Mouse (Mus musculus) limb, embryonic 14.5 days (tissue): ENCODE data around the gene Mustn1. TPM values are rescaled to one million over a fixed set of nuclear protein-coding genes. Genes with fewer than 3 reads are reported as not detected.

Experiments used
- ATAC-seq: fragments of 200-750 bp; cut with Nextera tagmentation; 2 replicates; pipeline ENCODE4 v1.8.0; 2017; ENCODE audit warnings: low read depth, moderate number of reproducible peaks, moderate TSS enrichment; ENCODE audit not compliant: low FRiP score
- DNase-seq: peaks from one replicate; pipeline ENCODE4 v3.0.0-alpha.2; 2015; ENCODE audit warnings: low spot score
- H3K27ac ChIP-seq: fragments of 300-500 bp; sonication (generic); replicated peaks from 2 replicates; pipeline ENCODE4 v1.5.1; 2014; ENCODE audit warnings: low read depth, mild to moderate bottlenecking, low read length, moderate library complexity, mixed read lengths
- H3K27me3 ChIP-seq: fragments of 300-500 bp; sonication (generic); 2 replicates; pipeline ENCODE4 v1.6.1; 2014; ENCODE audit warnings: low read length, mixed read lengths; ENCODE audit not compliant: control insufficient read depth, insufficient read depth
- H3K36me3 ChIP-seq: fragments of 300-500 bp; sonication (generic); 2 replicates; pipeline ENCODE4 v1.6.1; 2014; ENCODE audit warnings: mild to moderate bottlenecking, low read length, moderate library complexity, mixed read lengths; ENCODE audit not compliant: control insufficient read depth, insufficient read depth
- H3K4me1 ChIP-seq: fragments of 300-500 bp; sonication (generic); 2 replicates; pipeline ENCODE4 v1.6.1; 2014; ENCODE audit warnings: antibody characterized with exemption, low read length, mixed read lengths; ENCODE audit not compliant: control insufficient read depth, insufficient read depth
- H3K4me2 ChIP-seq: fragments of 300-500 bp; sonication (generic); replicated peaks from 2 replicates; pipeline ENCODE4 v1.6.1; 2014; ENCODE audit warnings: low read depth, mild to moderate bottlenecking, low read length, moderate library complexity; ENCODE audit not compliant: severe bottlenecking
- H3K4me3 ChIP-seq: fragments of 300-500 bp; sonication (generic); replicated peaks from 2 replicates; pipeline ENCODE4 v1.5.1; 2014; ENCODE audit warnings: low read length
- H3K9ac ChIP-seq: fragments of 300-500 bp; sonication (generic); 2 replicates; pipeline ENCODE4 v1.6.1; 2014; ENCODE audit warnings: mild to moderate bottlenecking, low read depth, low read length, moderate library complexity; ENCODE audit not compliant: severe bottlenecking
- H3K9me3 ChIP-seq: fragments of 300-500 bp; sonication (generic); 2 replicates; pipeline ENCODE4 v1.6.1; 2016; ENCODE audit warnings: low read length; ENCODE audit not compliant: control insufficient read depth
- POLR2A ChIP-seq: fragments of 200-500 bp; IDR thresholded peaks from 2 replicates; pipeline ENCODE4 v1.8.0; 2012; ENCODE audit warnings: inconsistent platforms, mild to moderate bottlenecking, moderate library complexity, borderline replicate concordance; ENCODE audit not compliant: insufficient read depth, insufficient read length; ENCODE audit errors: extremely low read depth
- WGBS: fragments of 180-500 bp; shearing (Covaris S2); extraction: QIAGEN DNeasy Blood & Tissue Kit; methylation state at CpG from one replicate; pipeline ENCODE4 v1.1.7; 2014; 5-methylcytosine and 5-hydroxymethylcytosine counted together
- polyA plus RNA-seq, 2 experiments: library from polyadenylated mRNA; depleted of rRNA in 1 of 2; stranded (reverse) in 1 of 2; unstranded in 1 of 2; fragments of >200 nt; fragmentation: Nextera tagmentation in 1 of 2; extraction: Ambion mirVana in 1 of 2; gene quantifications; 2 replicates each; pipeline versions ENCODE4 v1.2.1 to v1.2.3; 2012 to 2014

Mustn1 gene
- polyA plus RNA-seq, 2 experiments, result 17.7 to 24.8 TPM

DNA sequence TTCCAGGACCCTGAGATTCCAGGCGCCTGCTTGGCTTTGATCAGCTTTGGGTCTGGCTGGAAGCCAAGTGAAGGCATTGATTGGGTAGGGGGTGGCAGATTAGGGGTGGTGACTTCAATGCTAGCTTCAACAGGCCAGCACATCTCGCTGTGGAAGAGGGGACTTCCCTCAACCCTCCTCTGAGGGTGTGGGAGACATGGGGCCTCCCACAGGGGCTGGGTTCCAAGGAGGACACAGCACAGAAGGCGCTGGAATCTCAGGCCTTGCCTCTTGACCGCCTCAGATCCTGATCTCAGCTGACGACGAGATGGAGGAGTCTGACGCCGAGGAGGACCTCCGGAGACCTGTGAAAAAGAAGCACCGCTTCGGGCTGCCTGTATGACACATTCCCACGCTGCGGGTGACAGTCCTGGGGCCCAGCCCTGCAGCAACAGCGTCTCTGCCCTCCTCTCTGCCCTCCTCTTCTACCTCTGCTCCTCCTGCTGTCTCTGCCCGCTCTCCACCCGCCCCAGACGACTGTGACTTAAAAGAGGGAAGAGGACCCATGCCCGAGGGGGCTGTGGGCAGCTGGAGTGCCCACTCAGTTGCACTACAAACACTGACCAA, 4.8 kb upstream of the Mustn1 start:
- no peak overlapping the region for H3K9ac ChIP-seq
- no peaks in the 10 kb centered on the region for H3K27me3 ChIP-seq
- ATAC-seq (no peak), DNase-seq (no peak)
- no peak overlapping the region for H3K27ac ChIP-seq
- no peak for TF ChIP-seq POLR2A
- H3K4me1 ChIP-seq, result peaks cover 21% of the 10 kb centered on the region
- H3K4me2 ChIP-seq, result no peak overlapping the region
- no peaks in the 10 kb centered on the region for H3K9me3 ChIP-seq
- WGBS, result 82% methylated on average over 18 of the region's 18 CpGs
- no peak overlapping the region for H3K4me3 ChIP-seq
- peaks cover 43% of the 10 kb centered on the region for H3K36me3 ChIP-seq

GRCm38 (mm10) chr14:30875130-30875865, 3.7 kb upstream of the Mustn1 start:
- DNase-seq (no peak), ATAC-seq (no peak)
- peaks cover 46% of the 10 kb centered on the region for H3K36me3 ChIP-seq
- H3K27ac ChIP-seq, result no peak overlapping the region
- H3K4me3 ChIP-seq, result no peak overlapping the region
- no peak overlapping the region for H3K4me2 ChIP-seq
- H3K4me1 ChIP-seq, result peaks cover 14% of the 10 kb centered on the region
- H3K9me3 ChIP-seq, result no peaks in the 10 kb centered on the region
- TF ChIP-seq POLR2A, result no peak
- H3K9ac ChIP-seq, result no peak overlapping the region
- H3K27me3 ChIP-seq, result no peaks in the 10 kb centered on the region
- whole genome bisulfite sequencing, result 87% methylated on average over 12 of the region's 12 CpGs

- Histone ChIP-seq H3K9ac (no peak overlapping the region), H3K36me3 (peaks cover 46% of the 10 kb centered on the region), H3K4me2 (no peak overlapping the region), H3K27me3 (no peaks in the 10 kb centered on the region), H3K27ac (no peak overlapping the region), H3K9me3 (no peaks in the 10 kb centered on the region), H3K4me3 (no peak overlapping the region), H3K4me1 (peaks cover 8% of the 10 kb centered on the region)
- DNase-seq (no peak), ATAC-seq (no peak)
- 89% methylated on average over 9 of the region's 9 CpGs for WGBS
- TF ChIP-seq POLR2A, result no peak
Observed at GRCm38 (mm10) chr14:30875955-30876354, 3.0 kb upstream of the Mustn1 start.

- ATAC-seq (no peak), DNase-seq (no peak)
- H3K4me3 ChIP-seq, result no peak overlapping the region
- 90% methylated on average over 10 of the region's 10 CpGs for WGBS
- H3K9me3 ChIP-seq, result no peaks in the 10 kb centered on the region
- H3K27me3 ChIP-seq, result no peaks in the 10 kb centered on the region
- no peak for TF ChIP-seq POLR2A
- no peak overlapping the region for H3K27ac ChIP-seq
- no peak overlapping the region for H3K9ac ChIP-seq
- H3K36me3 ChIP-seq, result peaks cover 46% of the 10 kb centered on the region
- H3K4me1 ChIP-seq, result peaks cover 4% of the 10 kb centered on the region; the same call in 1 of the 2 replicates
- no peak overlapping the region for H3K4me2 ChIP-seq
Observed at GRCm38 (mm10) chr14:30876451-30876850, 2.5 kb upstream of the Mustn1 start.

DNA sequence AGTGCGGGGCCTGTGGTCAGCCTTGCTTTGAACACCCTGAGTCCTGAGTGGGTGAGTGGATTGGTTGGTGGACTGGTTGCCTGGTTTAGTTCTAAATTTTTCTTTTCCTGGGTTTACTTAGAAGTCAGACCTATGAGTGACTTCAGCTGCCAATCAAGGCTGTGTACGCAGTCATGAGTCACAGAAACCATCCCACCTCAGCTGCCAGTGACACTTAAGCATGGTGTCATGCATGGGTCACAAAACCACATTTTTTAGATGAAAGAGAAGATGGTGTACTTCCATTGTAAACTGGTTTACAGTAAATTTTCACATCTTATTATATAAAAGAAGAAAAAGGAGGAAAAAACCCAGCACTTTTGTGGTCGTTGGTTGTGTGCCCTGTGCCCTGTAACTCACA, 1.2 kb upstream of the Mustn1 start:
- Histone ChIP-seq H3K4me2 (no peak overlapping the region), H3K27me3 (no peaks in the 10 kb centered on the region), H3K27ac (no peak overlapping the region), H3K36me3 (peaks cover 41% of the 10 kb centered on the region), H3K4me1 (peaks cover 4% of the 10 kb centered on the region; the same call in 1 of the 2 replicates), H3K9me3 (no peaks in the 10 kb centered on the region), H3K9ac (no peak overlapping the region), H3K4me3 (no peak overlapping the region)
- DNase-seq, result no peak
- 94% methylated on average over 3 of the region's 3 CpGs for WGBS
- TF ChIP-seq POLR2A, result no peak
- ATAC-seq, result no peak
